Mouse (Mus musculus) heart, postnatal 4 days (tissue): ENCODE results near the gene Gpsm1. TPM values are rescaled to one million over a fixed set of nuclear protein-coding genes. Genes with fewer than 3 reads are reported as not detected.

Experiments used
- DNase-seq: peaks from one replicate; pipeline ENCODE4 v3.0.0; 2021
- total RNA-seq, 2 experiments: library from RNA; stranded (reverse); gene quantifications; 2 replicates each; pipeline ENCODE4 v1.2.3; 2021

Gene Gpsm1
- total RNA-seq, 2 experiments from 2014 or later, result 142 to 153 TPM

- peak; percentile 52 for DNase-seq
Observed at GRCm38 (mm10) chr2:26341510-26341981, 26.2 kb downstream of the Gpsm1 start.

GRCm38 (mm10) chr2:26342044-26342443 is 26.7 kb downstream of the Gpsm1 start:
- DNase-seq, result peak; percentile 92

DNA sequence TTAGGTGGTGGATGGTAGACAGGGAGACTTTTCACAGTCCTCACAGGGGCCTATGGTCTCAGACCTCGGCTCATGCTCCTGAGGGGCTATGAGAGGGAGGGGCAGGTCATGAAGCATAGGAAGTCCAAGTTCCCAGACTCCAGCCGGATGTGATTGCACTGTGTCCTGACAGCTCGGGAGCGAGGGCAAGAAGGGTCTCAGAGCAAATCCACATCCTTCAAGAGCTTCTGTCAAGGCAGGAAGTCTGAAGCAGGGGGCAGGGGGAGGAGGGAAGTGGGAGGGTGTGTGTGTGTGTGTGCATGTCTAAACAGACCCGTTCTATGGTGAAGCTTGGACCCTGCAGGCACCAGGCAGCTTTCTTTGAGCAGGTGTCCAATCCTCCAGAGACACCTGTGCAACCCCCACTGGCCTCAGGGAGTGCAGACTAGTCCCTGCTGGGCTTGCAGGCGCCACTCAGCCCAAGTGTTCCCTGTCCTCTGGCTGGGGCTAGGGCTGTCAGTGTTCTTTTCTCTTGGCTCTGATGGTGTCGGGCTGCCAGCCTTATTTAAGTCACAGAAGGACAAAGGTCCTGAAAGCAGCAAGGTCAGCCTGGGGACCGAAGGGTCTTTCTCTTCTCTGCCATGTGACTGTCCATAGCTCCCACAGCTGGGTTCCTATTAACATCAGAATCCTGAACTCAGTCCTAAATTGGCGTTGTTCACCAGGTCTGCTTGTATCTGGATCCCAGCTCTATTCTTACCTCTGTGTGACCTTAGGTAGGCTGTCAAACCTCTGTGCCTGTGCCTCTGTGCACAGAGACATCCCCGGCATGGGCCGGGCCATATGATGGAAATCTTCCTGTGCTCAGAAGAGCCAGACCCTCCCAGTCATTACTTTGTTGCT is 27.5 kb downstream of the Gpsm1 start:
- no peak for DNase-seq

GRCm38 (mm10) chr2:26348241-26348640 is 32.9 kb downstream of the Gpsm1 start:
- DNase-seq, result no peak

- DNase-seq, result peak; percentile 96
Observed at GRCm38 (mm10) chr2:26351358-26352290, 36.3 kb downstream of the Gpsm1 start, which contains the start of gene Dnlz. Dnlz (minus strand) TSS chr2:26352110.

DNA sequence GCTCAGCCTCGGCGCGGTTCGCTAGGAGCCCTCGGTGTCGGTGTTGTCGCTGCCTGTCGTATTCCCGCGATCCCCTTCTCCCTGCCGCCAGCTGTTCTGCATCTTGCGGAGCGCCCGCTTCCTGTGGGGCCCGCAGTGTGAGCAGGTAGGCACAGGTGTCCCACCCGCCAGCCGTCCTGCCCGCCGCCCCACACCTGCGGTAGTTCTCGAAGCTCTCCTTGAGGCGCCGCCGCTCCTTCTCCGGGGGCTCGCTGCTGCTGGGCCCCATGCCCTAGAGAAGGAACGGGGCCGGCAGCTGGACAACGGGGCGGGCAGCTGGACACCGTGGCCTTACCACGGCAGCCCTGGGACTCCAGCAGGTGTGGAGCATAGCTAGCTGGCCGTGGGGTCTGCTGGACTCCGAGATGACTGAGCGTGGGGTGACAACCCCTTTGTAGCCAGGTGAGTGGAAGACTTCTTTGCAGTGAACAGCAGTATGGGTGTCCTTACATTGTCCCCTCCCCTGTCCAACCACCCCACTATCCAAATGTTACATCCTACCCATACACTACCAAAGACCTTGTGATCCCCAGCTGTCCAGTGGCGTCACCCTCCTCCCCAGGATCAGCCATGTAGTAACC is 37.1 kb downstream of the Gpsm1 start:
- DNase-seq, result peak; percentile 49

GRCm38 (mm10) chr2:26353066-26353980 is 38.0 kb downstream of the Gpsm1 start:
- no peak for DNase-seq

DNA sequence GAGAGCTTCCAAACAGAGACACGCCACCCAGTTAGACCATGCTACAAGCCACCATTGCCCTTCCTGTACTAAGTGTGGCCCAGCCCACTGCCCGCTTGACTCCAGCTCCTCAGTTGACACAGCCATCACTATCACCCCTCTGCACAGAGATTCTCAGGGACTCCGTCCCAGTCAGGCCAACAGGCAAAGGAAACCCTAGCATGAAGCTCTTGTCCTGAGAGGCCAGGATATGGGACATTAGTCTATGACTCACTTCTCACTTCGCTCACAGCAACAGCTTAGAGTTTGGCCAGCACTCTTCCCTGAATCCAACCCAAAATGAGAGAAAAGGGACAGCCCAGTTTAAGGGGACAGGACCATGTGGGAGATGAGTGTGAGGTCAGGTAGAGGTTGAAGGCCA is 39.1 kb downstream of the Gpsm1 start:
- no peak for DNase-seq

- DNase-seq, result no peak
Observed at GRCm38 (mm10) chr2:26356231-26356630, 40.9 kb downstream of the Gpsm1 start.

- no peak for DNase-seq
Observed at GRCm38 (mm10) chr2:26356678-26357077, 41.4 kb downstream of the Gpsm1 start.

DNA sequence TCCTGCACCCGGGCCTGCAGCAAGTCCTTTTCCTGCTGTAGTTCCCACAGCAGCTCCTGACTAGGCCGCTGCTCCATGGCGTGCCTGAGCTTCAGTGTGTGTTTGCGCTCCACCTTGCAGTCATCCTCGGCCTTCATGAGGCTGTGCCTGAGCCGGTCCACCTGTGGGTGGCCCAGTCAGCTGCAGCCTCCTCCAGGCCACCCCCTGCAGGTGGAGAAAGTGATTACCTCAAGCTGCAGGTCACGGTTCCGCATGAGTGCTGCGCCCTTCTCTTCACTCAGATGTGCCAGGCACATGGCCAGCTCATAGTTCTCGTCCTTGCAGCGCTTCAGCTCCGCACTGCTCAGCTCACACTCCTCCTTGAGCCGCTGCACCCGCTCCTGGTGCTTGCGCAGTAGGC is 42.2 kb downstream of the Gpsm1 start:
- no peak for DNase-seq

DNA sequence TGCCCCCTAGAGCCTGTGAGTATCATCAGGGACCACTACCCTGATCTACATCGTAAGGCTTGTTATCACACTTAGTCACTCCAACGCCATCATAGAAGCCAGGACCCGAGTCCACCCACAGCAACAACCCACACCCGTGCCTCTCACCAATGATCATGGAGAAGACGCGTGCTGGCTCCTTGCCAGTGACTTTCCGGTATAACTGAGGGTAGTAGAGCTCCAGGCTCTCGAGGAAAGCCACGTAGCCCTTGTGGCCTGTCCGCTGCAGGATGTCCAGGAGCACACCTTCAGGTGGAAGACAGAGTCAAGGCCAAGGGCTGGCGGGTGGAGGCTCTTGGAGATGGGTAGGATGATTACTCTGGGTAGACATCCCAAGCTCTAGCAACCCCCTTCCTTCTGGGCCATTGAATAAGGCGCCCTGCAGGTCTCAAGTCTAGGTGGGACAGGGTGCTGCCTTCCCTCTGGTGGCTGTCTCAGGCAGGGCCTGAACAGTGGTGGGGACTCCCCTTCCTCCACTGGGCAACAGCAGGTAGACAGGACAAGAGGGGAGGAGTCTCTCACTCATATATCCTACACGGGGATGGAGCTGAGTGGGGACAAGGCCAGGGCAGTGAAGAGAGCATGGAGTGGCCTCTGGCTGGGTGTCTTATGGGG is 43.5 kb downstream of the Gpsm1 start:
- DNase-seq, result no peak

GRCm38 (mm10) chr2:26359983-26360382 is 44.7 kb downstream of the Gpsm1 start:
- peak; percentile 60 for DNase-seq

DNA sequence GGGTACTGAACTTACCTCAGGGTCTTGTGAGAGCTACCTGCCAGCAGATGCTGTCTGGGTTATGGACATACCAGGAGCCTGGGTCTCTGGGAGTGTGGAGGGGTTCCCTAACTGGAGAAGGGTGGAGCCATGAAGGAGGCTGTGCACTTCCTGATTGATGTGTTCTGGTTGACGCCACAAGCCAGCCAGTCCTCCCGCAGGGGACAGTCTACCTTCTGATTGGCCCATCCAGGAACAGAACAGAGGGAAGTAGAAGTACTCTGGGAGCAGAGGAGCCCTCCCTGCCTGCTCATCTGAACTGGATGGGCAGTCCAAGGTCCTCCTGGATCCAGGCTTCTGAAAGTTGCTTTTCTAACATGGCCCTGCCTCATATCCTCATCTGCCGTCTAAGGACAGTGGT is 45.5 kb downstream of the Gpsm1 start, which contains the start of gene Card9:
Gene Card9, minus strand, starts transcription at position 147 of the 400 bp plus-strand sequence.
- no peak for DNase-seq

DNA sequence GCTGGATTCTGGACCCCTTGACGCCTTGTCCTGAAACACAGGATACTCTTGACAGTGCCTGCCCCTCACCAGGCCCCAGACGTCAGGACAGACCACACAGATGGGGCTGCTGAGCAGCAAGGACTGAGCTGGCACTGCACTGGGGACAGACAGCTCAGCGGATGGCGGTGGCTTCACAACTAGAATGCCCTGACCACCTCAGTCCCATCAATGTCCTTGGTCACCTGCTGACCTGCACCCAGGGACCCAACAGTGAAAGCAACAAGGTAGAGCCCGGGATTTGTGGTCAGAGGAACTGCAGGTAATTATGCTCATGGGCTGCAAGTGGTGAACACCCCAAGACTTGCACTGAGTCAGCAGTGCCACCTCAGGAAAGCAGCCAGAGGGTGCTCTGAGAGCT is 47.7 kb downstream of the Gpsm1 start:
- no peak for DNase-seq

DNA sequence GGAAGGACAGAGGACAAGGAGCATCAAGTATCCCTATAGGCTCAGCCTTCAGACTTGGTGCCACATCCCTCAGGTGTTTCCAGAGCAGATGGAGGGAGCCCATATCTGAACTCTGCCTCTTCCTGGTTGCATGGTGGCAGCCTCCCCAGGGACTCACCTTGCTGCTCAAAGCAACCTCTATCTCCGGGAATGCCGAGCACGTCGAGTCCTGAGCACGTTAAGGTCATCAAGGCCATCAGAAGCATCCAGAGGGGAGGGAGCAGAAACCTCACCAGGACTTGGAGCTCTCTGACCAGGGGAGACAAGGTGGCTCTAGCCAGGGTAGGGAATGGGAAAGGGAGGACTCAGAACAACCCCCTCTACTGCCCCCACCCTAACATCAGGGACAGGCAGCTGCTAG is 48.2 kb downstream of the Gpsm1 start:
- DNase-seq, result no peak

DNA sequence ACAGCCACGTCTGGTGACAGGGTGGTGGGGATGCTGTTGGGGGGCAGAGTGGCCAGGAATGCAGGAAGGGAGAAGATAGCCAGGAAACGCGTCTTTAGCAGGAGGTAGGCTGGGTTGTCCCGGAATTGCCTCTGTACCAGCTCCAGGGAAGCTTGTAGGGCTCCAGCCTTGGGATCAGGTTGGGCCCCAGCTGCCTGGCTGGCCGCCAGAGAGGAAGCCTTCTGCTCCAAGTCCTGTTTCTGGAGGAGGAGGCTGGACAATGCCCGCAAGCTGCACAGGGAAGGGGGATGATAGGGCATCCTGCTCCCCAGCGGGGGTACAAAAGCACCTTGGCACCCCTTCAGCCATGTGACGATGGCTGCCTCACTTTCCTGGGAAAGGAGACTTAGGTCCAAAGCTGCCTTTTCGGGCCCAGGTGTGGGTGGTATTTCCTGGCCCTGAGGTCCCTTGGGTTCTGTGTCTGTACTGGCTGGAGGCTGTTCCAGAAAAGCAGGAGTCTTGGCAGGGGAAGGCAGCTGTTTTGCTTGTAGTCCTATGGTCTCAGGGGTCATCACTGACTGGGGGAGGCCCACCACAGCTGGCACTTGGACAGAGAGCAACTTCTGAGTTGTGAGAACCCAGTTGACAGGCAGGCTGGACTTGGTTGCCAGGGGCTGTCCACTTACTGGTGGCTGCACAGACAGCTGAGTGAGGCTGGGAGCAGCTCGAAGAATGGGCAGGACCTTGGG is 49.6 kb downstream of the Gpsm1 start:
- peak; percentile 88 for DNase-seq

DNA sequence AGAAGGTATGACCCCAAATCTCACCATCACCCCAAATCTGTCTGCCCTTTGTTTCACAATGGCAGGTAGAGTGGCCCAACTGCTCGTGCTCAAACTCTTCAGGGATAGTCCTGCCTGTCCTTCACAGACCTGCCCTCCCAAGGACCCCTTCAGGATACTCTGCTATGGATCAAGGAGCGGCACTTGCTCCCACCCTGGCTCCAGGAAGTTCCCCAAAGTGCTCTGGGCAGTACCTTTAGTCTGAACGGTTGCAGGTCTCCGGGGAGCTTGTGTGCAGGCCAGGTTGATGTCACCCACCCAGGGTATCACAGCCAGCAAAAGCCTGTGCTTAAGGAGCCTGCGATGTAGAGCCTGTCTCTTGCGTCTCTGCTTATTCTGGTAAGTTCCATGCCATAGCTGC is 52.6 kb downstream of the Gpsm1 start:
- no peak for DNase-seq

DNA sequence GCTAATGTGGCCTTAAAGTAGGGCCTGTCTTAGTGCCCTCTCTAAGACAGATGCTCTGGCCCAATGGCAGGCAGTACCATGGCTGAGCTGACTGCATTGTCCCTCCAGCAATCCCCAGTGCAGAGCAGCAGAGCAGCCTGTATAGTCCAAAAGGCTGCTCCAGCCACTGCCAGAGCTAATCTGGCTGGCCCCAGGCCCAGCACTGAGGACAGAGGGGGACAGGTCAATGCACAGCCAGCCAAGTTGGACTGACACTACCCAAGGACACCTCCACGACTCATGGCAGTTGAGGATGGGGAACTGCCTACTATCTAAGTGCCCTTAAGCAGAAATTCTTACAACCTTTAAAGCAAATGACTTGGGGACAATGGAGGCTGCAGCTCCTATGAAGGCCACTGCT is 53.3 kb downstream of the Gpsm1 start:
- DNase-seq, result peak; percentile 67

DNA sequence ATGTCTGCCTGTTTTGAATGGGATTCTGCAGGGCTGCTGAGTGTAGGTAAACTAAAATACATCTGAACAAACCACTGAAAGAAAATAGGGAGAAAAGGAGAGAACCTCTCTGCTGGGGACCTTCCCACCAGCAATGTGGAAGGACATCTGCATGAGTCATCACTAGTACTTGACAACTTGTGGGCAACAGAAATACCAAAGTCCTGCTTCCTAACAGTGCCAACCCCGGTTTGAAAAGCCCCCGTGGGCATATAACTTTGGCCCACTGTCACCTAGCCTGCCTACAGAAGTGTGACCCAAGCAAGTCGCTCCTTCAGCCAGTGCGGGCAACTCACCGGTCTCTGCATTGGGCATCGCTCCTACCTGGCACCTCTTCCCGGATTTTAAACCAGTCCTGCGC is 57.1 kb downstream of the Gpsm1 start:
- no peak for DNase-seq
